ENCODE assay signal across 8 mouse cellular contexts in the genomic region with DNA sequence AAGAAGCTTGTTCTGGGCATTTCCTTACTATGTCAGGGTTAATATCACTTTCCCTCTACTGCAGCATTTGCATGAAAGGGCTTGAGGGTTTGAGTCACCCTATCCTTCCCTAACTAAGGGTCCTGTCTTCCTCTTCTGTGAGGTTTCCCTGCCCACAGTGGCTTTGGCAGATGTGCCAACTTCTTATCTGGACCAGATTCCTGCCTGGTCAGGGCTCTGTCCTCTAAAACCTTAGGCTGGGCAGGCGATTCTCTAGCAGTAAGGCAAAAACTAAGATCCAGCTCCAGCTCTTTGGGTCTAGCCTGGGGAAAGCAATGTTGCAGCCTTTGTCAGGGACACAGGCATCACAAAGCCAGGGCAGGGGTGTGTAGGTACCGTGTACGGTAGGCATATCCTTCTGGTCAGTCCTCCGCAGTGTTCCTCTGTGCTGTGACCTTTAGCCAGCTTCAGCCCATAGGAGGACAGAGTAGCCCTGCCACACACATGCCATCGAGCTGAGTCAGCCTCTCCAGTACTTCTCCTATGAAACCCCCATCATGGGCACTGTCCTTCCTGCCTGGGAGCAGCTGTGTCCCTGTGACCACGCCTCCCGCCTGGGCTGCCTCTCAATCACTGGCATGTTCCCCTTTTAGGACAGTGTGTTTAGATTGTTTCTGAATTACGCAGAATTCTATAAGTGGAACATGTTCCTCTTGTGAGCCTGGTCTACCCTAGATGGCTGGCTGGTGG. TPM values are rescaled to one million over a fixed set of nuclear protein-coding genes. Genes with fewer than 3 reads are reported as not detected.
DNase-seq lines count a peak whose midpoint lies in the region; ATAC-seq and TF ChIP-seq lines count a peak whose summit lies in the region.

No protein-coding gene starts in this region.

- peak; percentile 81 for ATAC-seq in heart, embryonic 13.5 days (ENCODE audit: extremely low read depth, insufficient number of reproducible peaks, low FRiP score, low TSS enrichment)
- ATAC-seq in limb, embryonic 15.5 days (ENCODE audit: insufficient number of reproducible peaks, low FRiP score, low TSS enrichment, low read depth), result 0 out of 2 replicates have a peak, but pooled peaks have one; percentile 36
- no peak for ATAC-seq in hindbrain, embryonic 12.5 days (ENCODE audit: low FRiP score)

- peaks cover 27% of the 10 kb centered on the region for H3K4me1 ChIP-seq in heart, embryonic 13.5 days
- H3K4me1 ChIP-seq in limb, embryonic 15.5 days, result no peaks in the 10 kb centered on the region
- H3K4me1 ChIP-seq in hindbrain, embryonic 12.5 days, result no peaks in the 10 kb centered on the region
- H3K4me1 ChIP-seq in cerebellum, adult 2 months (ENCODE audit: control insufficient read depth, insufficient read depth, low read length), result peaks cover 5% of the 10 kb centered on the region

- peak overlapping the region; percentile 11; the same call in 1 of the 2 replicates for H3K4me2 ChIP-seq in heart, embryonic 13.5 days
- no peak overlapping the region for H3K4me2 ChIP-seq in limb, embryonic 15.5 days
- H3K4me2 ChIP-seq in hindbrain, embryonic 12.5 days (replicated peaks), result no peak overlapping the region

- H3K9me3 ChIP-seq in heart, embryonic 13.5 days, result no peaks in the 10 kb centered on the region
- H3K9me3 ChIP-seq in limb, embryonic 15.5 days, result no peaks in the 10 kb centered on the region
- no peaks in the 10 kb centered on the region for H3K9me3 ChIP-seq in hindbrain, embryonic 12.5 days (replicated peaks)

- 39% methylated on average over 8 of the region's 8 CpGs for WGBS in heart, embryonic 13.5 days
- 89% methylated on average over 8 of the region's 8 CpGs for WGBS in limb, embryonic 15.5 days
- 88% methylated on average over 8 of the region's 8 CpGs for WGBS in hindbrain, embryonic 12.5 days
- 92% methylated on average over 8 of the region's 8 CpGs for WGBS in cerebellum, adult 2 months

- peak overlapping the region; percentile 60 for H3K9ac ChIP-seq in heart, embryonic 13.5 days
- H3K9ac ChIP-seq in limb, embryonic 15.5 days, result no peak overlapping the region
- no peak overlapping the region for H3K9ac ChIP-seq in hindbrain, embryonic 12.5 days

- H3K27ac ChIP-seq in heart, embryonic 13.5 days (replicated peaks), result peak overlapping the region; percentile 97
- no peak overlapping the region for H3K27ac ChIP-seq in limb, embryonic 15.5 days
- H3K27ac ChIP-seq in hindbrain, embryonic 12.5 days, result no peak overlapping the region
- no peak overlapping the region for H3K27ac ChIP-seq in cerebellum, adult 2 months (ENCODE audit: insufficient read depth, low read length)

- peak; percentile 40 to 53 for DNase-seq in frontal cortex, postnatal 10 days (ENCODE audit: low spot score in 2 of 2)
- no peak for DNase-seq in frontal cortex, postnatal 36 days (ENCODE audit: low spot score in 2 of 2)
- peak; percentile 87 for DNase-seq in adrenal gland, adult 8-10 months
- peak; percentile 40 for DNase-seq in right cerebral cortex, postnatal 14 days
- no peak for DNase-seq in cerebellum, adult 2 months

- no peak for TF ChIP-seq POLR2A in cerebellum, adult 2 months (IDR thresholded peaks at IDR 0.05; ENCODE audit: borderline replicate concordance, insufficient read depth, low read length)

- H3K27me3 ChIP-seq in heart, embryonic 13.5 days (replicated peaks), result no peaks in the 10 kb centered on the region
- H3K27me3 ChIP-seq in limb, embryonic 15.5 days, result no peaks in the 10 kb centered on the region
- H3K27me3 ChIP-seq in hindbrain, embryonic 12.5 days, result no peaks in the 10 kb centered on the region
- no peaks in the 10 kb centered on the region for H3K27me3 ChIP-seq in cerebellum, adult 2 months (ENCODE audit: control insufficient read depth, insufficient read depth, low read length)

- peaks cover 93% of the 10 kb centered on the region for H3K36me3 ChIP-seq in heart, embryonic 13.5 days
- H3K36me3 ChIP-seq in limb, embryonic 15.5 days, result peaks cover 73% of the 10 kb centered on the region
- H3K36me3 ChIP-seq in hindbrain, embryonic 12.5 days, result peaks cover 83% of the 10 kb centered on the region

- H3K4me3 ChIP-seq in heart, embryonic 13.5 days, result no peak overlapping the region
- H3K4me3 ChIP-seq in limb, embryonic 15.5 days, result no peak overlapping the region
- H3K4me3 ChIP-seq in hindbrain, embryonic 12.5 days, result no peak overlapping the region
- no peak overlapping the region for H3K4me3 ChIP-seq in cerebellum, adult 2 months (replicated peaks; ENCODE audit: insufficient read depth, low read depth, low read length)

- TF ChIP-seq CTCF in cerebellum, adult 2 months (IDR thresholded peaks at IDR 0.05; ENCODE audit: borderline replicate concordance, insufficient read depth, low read depth, low read length), result no peak

RNA-seq across cellular contexts. Expression of gene Nkd2, which starts 43.8 kb away (rescaled TPM):
- total RNA-seq in adrenal gland, adult 8-10 months (2022), result 1 to 10 TPM; 2.5 to 3.7 (median 2.7) TPM
- 3.4 and 3.9 TPM in 2 replicates for polyA plus RNA-seq in heart, embryonic 13.5 days (2015; fragmentation: Nextera tagmentation; extraction: Ambion mirVana)
- 44.1 and 46.7 TPM in 2 replicates for polyA plus RNA-seq in limb, embryonic 15.5 days (2015; fragmentation: Nextera tagmentation; extraction: Ambion mirVana)
- 14.3 and 17.4 TPM in 2 replicates for polyA plus RNA-seq in hindbrain, embryonic 12.5 days (2016; fragmentation: Nextera tagmentation; extraction: Ambion mirVana)
- 2.3 and 2.4 TPM in 2 replicates for polyA plus RNA-seq in cerebellum, adult 2 months (2012; rRNA removed)

Comparison
In these comparisons a context has a peak if more than half of its experiments do, and no peak if none do; other contexts are left out.
1. DNase-seq: peak in frontal cortex, postnatal 10 days (2 of 2), adrenal gland, adult 8-10 months (single experiment) and right cerebral cortex, postnatal 14 days (single experiment); none in frontal cortex, postnatal 36 days (0 of 2) and cerebellum, adult 2 months (0 of 2).